Mouse (Mus musculus) forebrain, postnatal 0 days (tissue): ENCODE results near the gene Phospho1. TPM values are rescaled to one million over a fixed set of nuclear protein-coding genes. Genes with fewer than 3 reads are reported as not detected.

Experiments used
- polyA plus RNA-seq: library from polyadenylated mRNA; unstranded; fragments of >200 nt; fragmentation: Nextera tagmentation; extraction: Ambion mirVana; gene quantifications from 2 replicates; pipeline ENCODE4 v1.2.1, GENCODE M21; 2015
- total RNA-seq: library from RNA; depleted of rRNA; stranded (reverse); fragments of >200 nt; gene quantifications from 2 replicates; pipeline ENCODE4 v1.2.3, GENCODE M21; 2014; rRNA removed

The Phospho1 gene
- total and polyA plus RNA-seq, 2 experiments from 2014 or later: 0.90 TPM; not detected in 1

Other genes starting within 250 kb of the Phospho1 start
- gene Ngfr, start 236.8 kb upstream of the Phospho1 start, total RNA-seq: 5.8 and 8.2 TPM in 2 replicates
- 4.5 and 6.0 TPM in 2 replicates for gene Ngfr, start 236.8 kb upstream of the Phospho1 start, polyA plus RNA-seq
- 130 and 149 TPM in 2 replicates for gene Phb, start 157.5 kb upstream of the Phospho1 start, total RNA-seq
- gene Phb, start 157.5 kb upstream of the Phospho1 start, polyA plus RNA-seq: 192 and 197 TPM in 2 replicates
- gene Zfp652, start 111.8 kb upstream of the Phospho1 start, total RNA-seq: 22.3 and 29.4 TPM in 2 replicates
- gene Zfp652, start 111.8 kb upstream of the Phospho1 start, polyA plus RNA-seq: 11.5 and 16.5 TPM in 2 replicates
- 1.9 and 2.5 TPM in 2 replicates for gene B130006D01Rik, start 100.9 kb upstream of the Phospho1 start, total RNA-seq
- gene B130006D01Rik, start 100.9 kb upstream of the Phospho1 start, polyA plus RNA-seq: 0.10 and 0.47 TPM in 2 replicates
- gene Gngt2, start 12.7 kb downstream of the Phospho1 start, total RNA-seq: 1.0 and 1.6 TPM in 2 replicates
- 1.9 and 2.9 TPM in 2 replicates for gene Gngt2, start 12.7 kb downstream of the Phospho1 start, polyA plus RNA-seq
- gene Abi3, start 18.0 kb downstream of the Phospho1 start, total RNA-seq: 0.19 and 0.62 TPM in 2 replicates
- 1.4 and 1.5 TPM in 2 replicates for gene Abi3, start 18.0 kb downstream of the Phospho1 start, polyA plus RNA-seq
- gene B4galnt2, start 90.4 kb downstream of the Phospho1 start, total RNA-seq: not detected in 2 replicates
- not detected in 2 replicates for gene B4galnt2, start 90.4 kb downstream of the Phospho1 start, polyA plus RNA-seq
- 3.0 and 3.3 TPM in 2 replicates for gene Igf2bp1, start 181.4 kb downstream of the Phospho1 start, total RNA-seq
- gene Igf2bp1, start 181.4 kb downstream of the Phospho1 start, polyA plus RNA-seq: 1.8 and 2.5 TPM in 2 replicates
- gene Gip, start 200.0 kb downstream of the Phospho1 start, total RNA-seq: not detected in 2 replicates
- not detected in 2 replicates for gene Gip, start 200.0 kb downstream of the Phospho1 start, polyA plus RNA-seq
- gene Snf8, start 210.4 kb downstream of the Phospho1 start, total RNA-seq: 36.5 and 36.7 TPM in 2 replicates
- 112 and 120 TPM in 2 replicates for gene Snf8, start 210.4 kb downstream of the Phospho1 start, polyA plus RNA-seq
- 54.9 and 56.2 TPM in 2 replicates for gene Ube2z, start 240.9 kb downstream of the Phospho1 start, total RNA-seq
- gene Ube2z, start 240.9 kb downstream of the Phospho1 start, polyA plus RNA-seq: 29.4 and 35.4 TPM in 2 replicates